ENCODE assay signal across 12 mouse cellular contexts in genomic region chr7:114950759-114951158, GRCm38 (mm10).
"Had no signal": no experiment of that assay in that cellular context is flagged by ENCODE, and none has a peak within 500 bp of the region (broad histone marks: within the 10 kb centered on the region; RNA-seq: fewer than 3 reads in every experiment).

No protein-coding gene starts in this region.

- DNase-seq: kidney, adult 11 months; kidney, postnatal 10 days; left cerebral cortex, postnatal 4 days; lung, adult 18-20 months; midbrain, embryonic 14.5 days; retina, postnatal 1 day; right cerebral cortex, postnatal 14 days had no signal

- H3K36me3 ChIP-seq: limb, embryonic 13.5 days; midbrain, embryonic 10.5 days; neural tube, embryonic 15.5 days had no signal

- H3K27me3 ChIP-seq: limb, embryonic 13.5 days; neural tube, embryonic 15.5 days had no signal

- H3K27ac ChIP-seq: limb, embryonic 13.5 days; liver, embryonic 14.5 days; midbrain, embryonic 10.5 days; neural tube, embryonic 15.5 days had no signal

- H3K9me3 ChIP-seq: limb, embryonic 13.5 days; midbrain, embryonic 10.5 days; neural tube, embryonic 15.5 days had no signal

- H3K9ac ChIP-seq: limb, embryonic 13.5 days; liver, embryonic 14.5 days; neural tube, embryonic 15.5 days had no signal

- H3K4me1 ChIP-seq: limb, embryonic 13.5 days; midbrain, embryonic 10.5 days; neural tube, embryonic 15.5 days had no signal

- H3K4me2 ChIP-seq: limb, embryonic 13.5 days; neural tube, embryonic 15.5 days had no signal

- H3K4me3 ChIP-seq: limb, embryonic 13.5 days; midbrain, embryonic 10.5 days; myocyte; neural tube, embryonic 15.5 days had no signal
